Mouse (Mus musculus) forebrain, embryonic 10.5 days (tissue): ENCODE measurements around the gene Gpr19. TPM values are rescaled to one million over a fixed set of nuclear protein-coding genes. Genes with fewer than 3 reads are reported as not detected.
A peak's percentile ranks its signal among the peaks of the same experiment; 100 is the strongest.

Experiments used
- DNase-seq: peaks from one replicate; pipeline ENCODE4 v3.0.0-alpha.2; 2017; ENCODE audit warnings: low spot score; ENCODE audit errors: extremely low spot score
- H3K27ac ChIP-seq: fragments of 300-500 bp; sonication (generic); 2 replicates; pipeline ENCODE4 v1.5.1; 2016; ENCODE audit warnings: mild to moderate bottlenecking
- H3K27me3 ChIP-seq: fragments of 300-500 bp; sonication (generic); 2 replicates; pipeline ENCODE4 v1.6.1; 2016; ENCODE audit warnings: mild to moderate bottlenecking; ENCODE audit not compliant: poor library complexity, severe bottlenecking
- H3K36me3 ChIP-seq: fragments of 300-500 bp; sonication (generic); replicated peaks from 2 replicates; pipeline ENCODE4 v1.6.1; 2016; ENCODE audit warnings: mild to moderate bottlenecking, moderate library complexity
- H3K4me1 ChIP-seq: fragments of 300-500 bp; sonication (generic); 2 replicates; pipeline ENCODE4 v1.6.1; 2016
- H3K4me3 ChIP-seq: fragments of 300-500 bp; sonication (generic); 2 replicates; pipeline ENCODE4 v1.5.1; 2016; ENCODE audit warnings: mild to moderate bottlenecking, moderate library complexity
- H3K9me3 ChIP-seq: fragments of 300-500 bp; sonication (generic); 2 replicates; pipeline ENCODE4 v1.6.1; 2016; ENCODE audit warnings: mild to moderate bottlenecking, moderate library complexity
- WGBS: fragments of 180-500 bp; shearing (Covaris S2); methylation state at CpG from one replicate; pipeline ENCODE4 v1.1.7; 2016; 5-methylcytosine and 5-hydroxymethylcytosine counted together
- polyA plus RNA-seq: library from polyadenylated mRNA; unstranded; fragments of >200 nt; fragmentation: Nextera tagmentation; extraction: Ambion mirVana; gene quantifications from 2 replicates; pipeline ENCODE4 v1.2.1, GENCODE M21; 2016

The Gpr19 gene
- polyA plus RNA-seq, 1 experiment from 2014 or later, result 28.7 TPM

DNA sequence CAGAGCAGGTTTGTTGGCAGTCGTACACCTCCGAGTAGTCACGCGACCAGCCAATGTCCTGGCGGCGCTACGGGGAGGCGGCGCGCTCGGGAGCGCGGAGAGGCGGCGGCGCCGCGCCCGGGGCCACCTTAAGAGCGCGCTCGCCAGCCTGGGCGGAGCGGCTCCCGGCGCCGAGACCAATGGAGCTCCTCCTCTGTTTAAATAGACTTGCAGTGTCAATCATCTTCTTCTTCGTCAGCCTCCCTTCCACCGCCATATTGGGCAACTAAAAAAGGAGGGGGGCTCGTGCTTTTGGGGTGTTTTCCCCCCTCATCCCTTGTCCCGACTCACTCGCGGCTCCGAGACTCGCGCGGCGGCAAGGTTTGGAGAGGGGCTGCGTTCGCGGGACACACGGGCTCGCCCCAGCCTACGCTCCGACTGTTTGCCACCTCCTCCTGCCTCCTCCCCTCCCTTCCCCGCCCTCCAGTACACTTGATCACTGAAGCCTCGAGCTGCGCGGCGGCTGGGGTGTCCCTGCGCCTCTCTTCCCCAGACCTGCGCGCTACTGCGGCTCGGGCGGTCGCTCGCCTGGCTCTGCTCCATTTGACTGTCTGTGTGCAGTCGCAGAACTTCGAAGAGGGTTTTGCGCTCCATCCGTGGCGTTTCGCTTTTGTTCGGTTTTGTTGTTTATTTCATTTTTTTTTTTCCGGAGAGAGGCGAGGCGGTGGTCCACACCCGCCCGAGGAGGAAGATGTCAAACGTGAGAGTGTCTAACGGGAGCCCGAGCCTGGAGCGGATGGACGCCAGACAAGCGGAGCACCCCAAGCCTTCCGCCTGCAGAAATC is 22.0 kb upstream of the Gpr19 start, which contains the start of gene Cdkn1b:
Gene Cdkn1b, plus strand, starts transcription at position 212 of the 824 bp plus-strand sequence.
- Histone ChIP-seq H3K27ac (peak within 1 kb of the TSS; percentile 99), H3K9me3 (no peaks in the 10 kb centered on the region), H3K4me1 (peaks cover 83% of the 10 kb centered on the region), H3K4me3 (peak within 1 kb of the TSS; percentile 94), H3K27me3 (peaks cover 25% of the 10 kb centered on the region), H3K36me3 (peaks cover 32% of the 10 kb centered on the region)
- peak; percentile 89 for DNase-seq
- WGBS, result under 1% methylated on average over 77 of the region's 77 CpGs

DNA sequence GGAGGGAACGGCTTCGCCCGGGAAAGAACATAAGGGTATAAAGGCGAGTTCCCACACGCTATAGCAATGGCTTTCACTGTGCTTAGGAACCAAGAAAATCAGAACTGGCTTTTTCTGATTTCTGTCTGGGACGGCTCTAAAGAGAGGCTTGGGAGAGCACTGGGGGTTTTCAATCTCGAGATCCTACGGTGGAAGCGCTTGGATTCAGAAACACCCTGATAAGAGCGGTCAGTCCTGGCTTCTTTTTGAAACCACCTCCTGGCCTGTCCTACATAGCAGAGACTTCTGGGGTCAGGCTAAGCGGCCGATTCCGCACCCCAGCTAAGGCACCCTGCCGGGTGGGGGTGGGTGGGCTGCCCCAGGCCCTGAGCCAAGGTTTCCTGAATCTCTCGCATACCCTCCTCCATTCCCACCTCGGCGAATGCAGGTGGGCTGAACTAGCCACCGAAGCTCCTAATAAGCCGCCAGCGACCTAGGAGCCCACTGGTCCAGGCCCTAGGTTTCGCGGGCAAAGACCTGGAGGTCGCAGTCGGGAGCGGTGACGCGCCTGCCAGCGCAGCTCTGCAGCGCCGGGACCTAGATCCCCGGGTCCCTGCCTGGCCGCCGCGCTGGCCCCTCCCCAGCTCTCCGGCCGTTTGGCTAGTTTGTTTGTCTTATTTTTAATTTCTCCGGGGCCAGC is 21.3 kb upstream of the Gpr19 start:
- H3K4me1 ChIP-seq, result peaks cover 79% of the 10 kb centered on the region
- DNase-seq, result no peak
- H3K36me3 ChIP-seq, result peaks cover 28% of the 10 kb centered on the region

DNA sequence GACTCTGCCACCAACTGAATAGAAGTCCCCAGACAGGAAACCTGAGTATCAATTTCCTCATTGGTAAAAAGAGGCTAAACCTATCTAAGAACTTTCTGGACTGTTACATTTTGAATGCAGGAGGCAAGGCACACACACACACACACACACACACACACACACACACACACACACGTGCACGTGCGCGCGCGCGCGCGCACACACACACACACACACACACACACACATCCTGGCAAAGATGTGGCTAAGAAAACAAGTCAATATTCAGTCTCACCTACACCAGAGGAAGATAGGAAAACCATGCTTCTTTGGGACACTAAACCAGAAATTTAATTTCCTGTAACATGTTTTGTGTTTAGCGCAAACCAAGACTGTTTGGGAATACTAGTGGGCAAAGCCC is 20.4 kb upstream of the Gpr19 start:
- no peak for DNase-seq
- Histone ChIP-seq H3K36me3 (peaks cover 19% of the 10 kb centered on the region), H3K9me3 (no peaks in the 10 kb centered on the region), H3K4me1 (peaks cover 70% of the 10 kb centered on the region), H3K27me3 (peaks cover 26% of the 10 kb centered on the region), H3K27ac (0 out of 2 replicates have a peak overlapping the region, but pooled peaks have one; percentile 99), H3K4me3 (peak overlapping the region; percentile 94; the same call in 1 of the 2 replicates)
- WGBS, result 97% methylated on average over 9 of the region's 10 CpGs

More for the DNA sequence above, 21.3 kb upstream of the Gpr19 start:
- H3K9me3 ChIP-seq, result no peaks in the 10 kb centered on the region
- peak overlapping the region; percentile 94 for H3K4me3 ChIP-seq
- whole genome bisulfite sequencing, result 2% methylated on average over 37 of the region's 37 CpGs
- H3K27ac ChIP-seq, result peak overlapping the region; percentile 99
- H3K27me3 ChIP-seq, result peaks cover 26% of the 10 kb centered on the region

DNA sequence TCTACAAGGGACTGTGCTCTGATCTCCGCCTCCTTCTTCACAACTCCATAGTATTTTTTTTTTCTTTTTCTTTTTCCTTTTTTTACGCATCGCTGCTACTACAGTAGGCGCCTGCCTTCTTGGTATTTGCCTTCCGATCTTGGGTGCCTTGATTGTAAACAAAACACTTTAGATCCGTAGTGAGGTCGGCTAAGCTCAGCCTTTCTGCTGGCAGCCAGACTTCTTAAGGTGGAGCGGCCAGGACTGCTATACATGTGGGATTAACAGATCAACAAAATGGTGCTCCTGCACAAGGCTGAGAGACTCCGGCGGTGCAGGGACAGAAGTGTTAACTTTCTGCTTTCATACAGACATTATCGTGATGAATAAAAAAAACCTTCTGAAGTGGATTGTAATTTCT is 18.7 kb upstream of the Gpr19 start:
- peak; percentile 46 for DNase-seq
- Histone ChIP-seq H3K4me1 (peaks cover 53% of the 10 kb centered on the region), H3K27me3 (peaks cover 26% of the 10 kb centered on the region), H3K9me3 (no peaks in the 10 kb centered on the region), H3K27ac (peak overlapping the region; percentile 76), H3K4me3 (peak overlapping the region; percentile 56), H3K36me3 (0 out of 2 replicates have a peak, but pooled peaks cover 3% of the 10 kb centered on the region)
- WGBS, result 2% methylated on average over 11 of the region's 11 CpGs

DNA sequence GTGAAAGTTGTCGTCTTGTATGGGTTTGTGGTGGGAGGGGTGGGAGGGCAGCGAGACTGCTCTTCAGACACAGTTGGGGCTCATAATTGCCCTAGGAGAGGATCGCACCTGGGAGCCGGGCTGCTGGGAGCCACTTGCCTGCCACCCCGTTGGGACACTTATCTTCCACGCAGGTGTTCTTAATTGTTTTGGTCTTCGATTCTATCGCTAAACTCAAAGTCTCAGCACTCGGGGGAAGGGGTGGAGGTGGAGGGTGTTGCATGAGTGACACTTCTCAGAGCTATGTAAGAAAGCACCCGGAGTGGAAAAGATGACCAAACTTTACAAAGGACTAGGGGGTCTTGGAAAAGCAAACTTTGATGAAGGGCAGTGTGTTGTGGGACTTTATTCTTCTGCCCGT is 18.3 kb upstream of the Gpr19 start:
- Histone ChIP-seq H3K4me1 (peaks cover 48% of the 10 kb centered on the region), H3K36me3 (no peaks in the 10 kb centered on the region), H3K27ac (peak overlapping the region; percentile 76), H3K4me3 (peak overlapping the region; percentile 56), H3K9me3 (no peaks in the 10 kb centered on the region), H3K27me3 (peaks cover 26% of the 10 kb centered on the region)
- WGBS, result 0% methylated on average over 11 of the region's 11 CpGs
- no peak for DNase-seq

DNA sequence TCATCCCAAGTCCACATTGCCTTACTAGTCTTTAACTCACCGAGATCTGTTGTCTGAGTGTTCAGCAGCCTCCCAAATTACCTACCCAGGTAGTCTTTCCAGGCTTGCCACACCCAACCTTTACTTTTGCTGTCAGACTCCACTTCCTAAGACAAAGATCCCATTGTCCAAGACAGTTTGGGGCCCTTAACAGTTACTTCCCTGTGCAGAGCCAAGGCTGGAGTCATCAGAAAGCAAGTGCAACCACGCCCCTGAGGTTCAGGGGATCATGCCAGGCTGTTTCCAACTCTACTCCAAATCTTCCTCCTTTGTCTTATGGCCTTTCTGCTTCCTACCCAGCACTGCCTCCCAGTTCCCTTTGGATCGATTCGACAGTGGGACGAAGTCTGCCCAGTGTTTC is 16.1 kb upstream of the Gpr19 start:
- Histone ChIP-seq H3K9me3 (no peaks in the 10 kb centered on the region), H3K4me3 (no peak overlapping the region), H3K36me3 (no peaks in the 10 kb centered on the region), H3K4me1 (peaks cover 41% of the 10 kb centered on the region), H3K27me3 (peaks cover 26% of the 10 kb centered on the region), H3K27ac (no peak overlapping the region)
- no peak for DNase-seq
- WGBS, result 90% methylated on average over 5 of the region's 5 CpGs

DNA sequence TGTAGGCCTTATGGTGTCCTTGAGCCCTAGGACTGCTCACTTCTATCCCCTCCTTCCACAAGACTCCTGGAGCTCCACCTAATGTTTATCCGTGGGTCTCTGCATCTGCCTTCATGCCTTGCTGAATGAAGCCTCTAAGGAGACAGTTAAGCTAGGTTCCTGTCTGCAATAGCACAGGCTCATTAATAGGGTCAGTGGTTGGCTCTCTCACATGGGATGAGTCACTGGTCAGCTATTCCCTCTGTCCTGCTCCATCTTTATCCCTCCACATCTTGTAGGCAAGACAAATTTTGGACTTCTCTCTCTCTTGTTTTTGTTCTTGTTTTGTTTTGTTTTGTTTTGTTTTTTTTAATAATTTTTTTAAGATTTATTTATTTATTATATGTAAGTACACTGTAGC is 7.4 kb upstream of the Gpr19 start:
- 85% methylated on average over 1 of the region's 1 CpGs for WGBS
- Histone ChIP-seq H3K4me3 (no peak overlapping the region), H3K27ac (no peak overlapping the region), H3K36me3 (no peaks in the 10 kb centered on the region), H3K9me3 (peaks cover 4% of the 10 kb centered on the region; the same call in 1 of the 2 replicates), H3K4me1 (no peaks in the 10 kb centered on the region), H3K27me3 (no peaks in the 10 kb centered on the region)
- no peak for DNase-seq

DNA sequence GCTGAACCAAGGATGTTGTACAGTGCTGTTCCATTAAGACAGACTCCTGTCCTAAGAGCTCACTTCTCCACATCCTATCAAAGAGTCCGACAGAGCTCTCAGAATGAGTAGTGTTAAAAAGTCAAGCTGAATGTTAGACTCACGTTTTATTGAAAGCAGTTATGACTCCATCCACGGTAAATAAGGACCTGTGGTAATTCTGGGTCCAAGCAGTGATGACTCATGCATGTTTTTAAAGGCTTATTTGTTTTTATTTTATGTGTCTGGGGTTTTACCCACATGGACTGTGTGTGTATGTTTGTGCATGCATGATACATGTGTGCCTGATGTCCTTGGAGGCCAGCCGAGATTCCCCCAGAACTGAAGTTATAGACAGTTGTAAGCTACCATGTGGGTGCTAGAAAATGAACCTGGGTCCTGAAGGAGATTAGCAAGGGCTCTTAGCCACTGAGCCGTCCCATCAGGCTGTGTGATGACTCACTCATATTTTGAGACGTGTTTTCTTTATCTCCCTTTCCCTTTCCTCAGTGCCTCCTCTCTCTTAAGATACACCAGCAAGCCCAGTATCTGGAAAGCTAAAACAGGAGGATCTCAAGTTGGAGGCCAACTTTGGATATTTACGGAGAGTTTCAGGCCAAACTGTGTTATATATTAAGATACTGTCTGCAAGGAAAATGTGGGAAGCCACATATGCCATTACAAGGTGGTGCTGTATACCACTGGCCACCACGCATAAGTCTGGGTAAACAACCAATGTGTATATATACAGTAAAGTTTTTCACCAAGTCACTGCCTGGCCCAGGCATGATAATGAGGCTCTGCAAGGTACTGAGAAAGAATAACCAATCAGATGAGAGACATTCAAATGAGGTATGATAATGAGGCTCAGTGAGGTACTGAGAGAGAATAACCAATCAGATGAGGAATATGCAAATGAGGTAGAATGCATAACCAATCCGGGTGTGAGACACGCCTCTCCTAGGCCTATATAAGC is 5.8 kb upstream of the Gpr19 start:
- Histone ChIP-seq H3K27ac (no peak overlapping the region), H3K27me3 (no peaks in the 10 kb centered on the region), H3K4me1 (peaks cover 7% of the 10 kb centered on the region), H3K36me3 (no peaks in the 10 kb centered on the region), H3K4me3 (no peak overlapping the region), H3K9me3 (peaks cover 4% of the 10 kb centered on the region; the same call in 1 of the 2 replicates)
- 93% methylated on average over 10 of the region's 10 CpGs for WGBS
- DNase-seq, result no peak

DNA sequence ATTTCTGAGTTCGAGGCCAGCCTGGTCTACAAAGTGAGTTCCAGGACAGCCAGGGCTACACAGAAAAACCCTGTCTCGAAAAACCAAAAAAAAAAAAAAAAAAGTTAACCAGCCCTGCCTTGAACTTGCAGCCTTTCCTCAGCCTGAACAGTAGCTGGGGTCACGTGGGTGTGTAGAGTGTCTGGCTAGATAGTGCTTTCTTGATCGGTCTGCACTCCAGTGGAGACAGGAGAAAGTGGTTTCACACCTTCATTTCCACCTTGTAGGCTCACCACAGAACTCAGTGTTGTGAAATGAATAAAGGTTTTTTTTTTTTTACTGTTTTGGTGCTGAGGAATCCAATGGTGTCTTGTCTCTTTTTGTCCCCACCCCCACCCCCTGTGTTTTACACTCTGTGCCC is 5.0 kb upstream of the Gpr19 start:
- no peak overlapping the region for H3K4me3 ChIP-seq
- peaks cover 15% of the 10 kb centered on the region for H3K4me1 ChIP-seq
- no peaks in the 10 kb centered on the region for H3K36me3 ChIP-seq
- H3K9me3 ChIP-seq, result peaks cover 4% of the 10 kb centered on the region; the same call in 1 of the 2 replicates
- H3K27me3 ChIP-seq, result no peaks in the 10 kb centered on the region
- H3K27ac ChIP-seq, result no peak overlapping the region
- 85% methylated on average over 4 of the region's 4 CpGs for WGBS
- no peak for DNase-seq

DNA sequence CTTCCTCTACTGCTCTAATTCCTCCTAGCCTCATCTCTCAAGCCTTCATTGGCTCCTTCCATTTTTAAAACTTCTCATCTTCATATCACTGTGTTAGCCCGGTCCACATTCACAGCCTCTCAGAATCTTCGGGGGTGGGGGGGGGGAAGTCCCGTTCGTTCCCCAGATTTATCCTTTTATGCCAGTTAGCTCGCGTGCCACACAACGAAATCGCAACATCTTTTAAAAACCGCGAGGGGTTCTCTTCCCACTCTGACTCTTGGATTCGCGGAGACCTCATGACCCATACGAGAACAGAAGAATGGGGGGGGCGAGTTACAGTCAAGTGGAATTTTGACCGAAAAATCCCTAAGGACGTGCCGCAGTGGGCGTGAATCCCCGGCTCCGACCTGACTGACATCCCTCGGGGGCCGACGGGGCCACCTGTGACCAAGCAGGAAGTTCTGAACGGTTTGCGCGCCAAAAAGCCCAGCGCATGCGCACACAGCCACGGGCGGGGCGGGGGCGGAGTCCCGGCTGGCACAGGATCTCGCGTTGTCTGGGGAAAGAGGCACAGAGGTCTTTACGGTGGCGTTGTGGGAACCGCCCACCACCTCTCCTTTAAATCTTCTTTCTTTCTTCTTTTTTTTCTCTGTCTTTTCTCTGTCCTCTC is 809 bp downstream of the Gpr19 start:
- Histone ChIP-seq H3K27me3 (no peaks in the 10 kb centered on the region), H3K4me1 (peaks cover 35% of the 10 kb centered on the region), H3K4me3 (peak overlapping the region; percentile 59), H3K36me3 (no peaks in the 10 kb centered on the region; the same call in none of the 2 replicates), H3K27ac (peak overlapping the region; percentile 99), H3K9me3 (no peaks in the 10 kb centered on the region)
- DNase-seq, result peak; percentile 98
- 1% methylated on average over 38 of the region's 38 CpGs for WGBS

DNA sequence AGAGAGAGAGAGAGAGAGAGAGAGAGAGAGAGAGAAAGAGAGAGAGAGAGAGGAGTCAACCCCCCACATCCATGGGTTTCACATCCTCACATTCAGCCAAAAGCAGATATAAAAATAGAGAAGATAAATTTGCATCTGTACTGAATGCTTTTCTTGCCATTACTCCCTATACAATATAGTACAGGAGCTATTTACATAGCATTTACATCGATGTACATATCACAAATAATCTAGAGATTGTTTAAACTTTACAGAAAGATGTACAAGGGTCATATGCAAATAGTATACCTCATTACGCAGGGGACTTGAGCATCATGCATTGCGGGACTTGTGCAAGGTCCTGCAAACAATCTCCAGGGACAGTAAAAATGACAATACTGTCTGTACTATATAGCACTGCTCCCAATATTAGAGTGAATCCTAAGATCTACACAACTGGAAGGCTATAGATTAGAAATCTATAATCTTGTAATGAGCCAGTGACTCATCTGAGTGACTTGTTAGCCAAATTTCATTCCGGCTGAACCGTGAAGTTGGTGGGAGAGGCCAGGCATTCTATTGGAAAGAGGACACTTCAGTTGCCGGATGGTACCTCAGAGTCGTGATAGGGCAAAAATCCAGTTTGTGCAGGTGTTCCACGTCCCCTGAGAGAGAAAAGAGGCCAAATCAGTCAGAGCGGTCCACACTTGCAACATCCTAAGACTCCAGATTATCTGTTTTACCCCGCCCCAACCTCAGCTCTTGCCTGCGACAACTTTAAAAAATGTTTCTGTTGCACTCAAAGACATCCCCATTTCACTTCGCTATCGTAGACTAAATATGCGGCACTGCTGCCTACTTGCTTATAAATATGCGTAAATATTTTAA is 1.6 kb downstream of the Gpr19 start:
- Histone ChIP-seq H3K4me3 (peak overlapping the region; percentile 59), H3K36me3 (no peaks in the 10 kb centered on the region; the same call in none of the 2 replicates), H3K27me3 (no peaks in the 10 kb centered on the region), H3K4me1 (peaks cover 35% of the 10 kb centered on the region), H3K27ac (peak overlapping the region; percentile 99), H3K9me3 (no peaks in the 10 kb centered on the region)
- no peak for DNase-seq
- 65% methylated on average over 15 of the region's 15 CpGs for WGBS
